Mouse (Mus musculus) heart, adult 18-20 months (tissue): ENCODE data around the gene Cyfip2. TPM values are rescaled to one million over a fixed set of nuclear protein-coding genes. Genes with fewer than 3 reads are reported as not detected.

Source experiments
- DNase-seq, 2 experiments: peaks; one replicate each; pipeline ENCODE4 v3.0.0; 2021 to 2022; ENCODE audit warnings: mixed read lengths in 1 of 2
- total RNA-seq, 2 experiments: library from RNA; stranded (reverse); gene quantifications; 2 replicates each; pipeline ENCODE4 v1.2.3; 2021

Cyfip2 gene
- total RNA-seq, 2 experiments from 2014 or later = 52.3 to 58.6 TPM

- DNase-seq = no peak
Measured at GRCm38 (mm10) chr11:46235334-46235733, 77.3 kb downstream of the Cyfip2 start, which contains the start of gene Fndc9. Gene Fndc9, plus strand, starts transcription at chr11:46235531.

- no peak for DNase-seq
Measured at GRCm38 (mm10) chr11:46233966-46234365, 78.7 kb downstream of the Cyfip2 start.

- no peak for DNase-seq
Measured at GRCm38 (mm10) chr11:46232803-46233202, 79.9 kb downstream of the Cyfip2 start.

GRCm38 (mm10) chr11:46230184-46230583 lies 82.5 kb downstream of the Cyfip2 start:
- no peak for DNase-seq

- DNase-seq = no peak
Measured at GRCm38 (mm10) chr11:46225345-46225744, 87.3 kb downstream of the Cyfip2 start.

- DNase-seq = no peak
Measured at GRCm38 (mm10) chr11:46223575-46223974, 89.1 kb downstream of the Cyfip2 start.

GRCm38 (mm10) chr11:46220211-46220610 lies 92.4 kb downstream of the Cyfip2 start:
- DNase-seq = no peak

- DNase-seq = no peak
Measured at GRCm38 (mm10) chr11:46219380-46219779, 93.3 kb downstream of the Cyfip2 start.

- no peak for DNase-seq
Measured at GRCm38 (mm10) chr11:46218584-46218983, 94.1 kb downstream of the Cyfip2 start.

GRCm38 (mm10) chr11:46217686-46218085 lies 95.0 kb downstream of the Cyfip2 start:
- no peak for DNase-seq

GRCm38 (mm10) chr11:46216669-46217068 lies 96.0 kb downstream of the Cyfip2 start:
- peak in 1 of 2 experiments; percentile 29 for DNase-seq

GRCm38 (mm10) chr11:46215354-46215753 lies 97.3 kb downstream of the Cyfip2 start:
- DNase-seq = peak; percentile 67 to 78

- peak in 1 of 2 experiments; percentile 30 for DNase-seq
Measured at GRCm38 (mm10) chr11:46214368-46215230, 98.1 kb downstream of the Cyfip2 start.

GRCm38 (mm10) chr11:46213844-46214243 lies 98.8 kb downstream of the Cyfip2 start:
- peak in 1 of 2 experiments; percentile 18 for DNase-seq

GRCm38 (mm10) chr11:46211858-46212257 lies 100.8 kb downstream of the Cyfip2 start:
- DNase-seq = no peak

- no peak for DNase-seq
Measured at GRCm38 (mm10) chr11:46209884-46210283, 102.8 kb downstream of the Cyfip2 start.

- DNase-seq = no peak
Measured at GRCm38 (mm10) chr11:46205639-46206409, 106.8 kb downstream of the Cyfip2 start.

GRCm38 (mm10) chr11:46204841-46205240 lies 107.8 kb downstream of the Cyfip2 start:
- no peak for DNase-seq

GRCm38 (mm10) chr11:46202547-46202887 lies 110.1 kb downstream of the Cyfip2 start:
- no peak for DNase-seq

- no peak for DNase-seq
Measured at GRCm38 (mm10) chr11:46201636-46202546, 110.8 kb downstream of the Cyfip2 start.

GRCm38 (mm10) chr11:46200664-46201063 lies 112.0 kb downstream of the Cyfip2 start:
- DNase-seq = no peak

GRCm38 (mm10) chr11:46194175-46194574 lies 118.5 kb downstream of the Cyfip2 start:
- DNase-seq = no peak
